Mouse (Mus musculus) thymus, postnatal 25 days (tissue): Measurements from ENCODE around the gene Vdr.

Experiments used
- DNase-seq: peaks from one replicate; pipeline ENCODE4 v3.0.0; 2022

Vdr gene

GRCm38 (mm10) chr15:97827401-97827800, 83.0 kb downstream of the Vdr start:
- no peak for DNase-seq

DNA sequence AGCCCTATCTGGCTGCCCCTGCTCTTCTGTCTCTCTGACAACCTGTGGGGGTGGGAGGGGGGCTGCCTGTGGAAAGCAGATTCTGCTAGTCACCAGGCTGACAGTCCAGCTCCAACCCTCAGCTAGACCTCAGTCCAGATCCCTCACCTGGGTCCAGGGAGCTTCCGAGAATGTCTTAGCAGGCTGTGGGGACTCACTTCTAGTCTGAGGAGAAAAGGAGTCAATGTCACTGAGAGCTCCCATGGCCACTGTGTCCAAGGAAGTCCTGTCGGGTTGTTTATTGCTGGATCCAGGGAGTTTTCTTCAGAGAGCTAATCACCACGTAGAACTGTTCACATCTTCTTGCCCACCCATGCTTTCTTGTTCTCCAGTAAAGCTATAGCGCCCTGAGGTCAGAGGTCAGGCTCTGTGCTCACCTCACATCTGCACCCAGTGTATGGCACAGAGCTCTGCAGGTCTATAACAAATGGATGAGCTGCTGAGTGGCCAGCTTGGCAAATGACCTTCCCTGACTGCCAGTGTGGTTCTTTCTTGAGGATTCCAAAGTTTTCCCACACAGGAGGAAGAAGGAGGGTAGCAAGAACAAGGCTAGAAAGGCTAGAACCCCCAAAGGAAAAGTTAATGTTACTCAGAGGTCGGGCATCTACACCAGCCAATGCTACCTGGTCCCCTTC, 83.7 kb downstream of the Vdr start:
- no peak for DNase-seq

DNA sequence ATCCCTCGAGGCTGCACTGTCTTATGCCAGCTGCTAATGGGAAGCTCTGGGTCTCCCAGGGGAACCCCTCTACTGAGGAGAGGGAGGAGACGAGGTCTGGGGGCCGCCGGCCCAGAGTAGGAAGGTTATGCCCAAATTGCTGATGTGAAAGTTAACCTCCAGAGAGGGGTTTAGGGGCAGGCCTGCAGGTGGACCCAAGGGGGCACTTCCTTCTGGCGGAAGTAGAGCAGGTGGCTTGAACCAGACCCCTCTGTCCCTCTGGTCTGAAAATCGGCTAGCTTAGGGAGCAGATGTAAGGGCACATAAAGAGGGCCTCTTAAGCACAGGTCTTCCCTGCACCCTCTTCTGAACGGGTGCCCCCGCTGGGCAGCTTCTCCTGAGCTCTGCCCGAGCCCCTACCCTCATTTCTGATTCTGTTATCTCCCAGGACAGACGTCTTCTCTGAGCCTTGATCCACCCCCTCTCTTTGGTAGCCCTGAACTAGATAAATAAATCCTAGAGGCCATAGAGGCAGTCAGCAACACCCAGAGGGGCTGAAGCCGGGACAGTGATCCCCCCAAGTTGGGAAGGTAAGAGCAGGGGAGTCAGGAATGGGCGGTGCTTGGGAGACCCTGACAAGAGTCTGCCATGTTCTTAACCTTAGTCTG, 84.4 kb downstream of the Vdr start:
- no peak for DNase-seq

DNA sequence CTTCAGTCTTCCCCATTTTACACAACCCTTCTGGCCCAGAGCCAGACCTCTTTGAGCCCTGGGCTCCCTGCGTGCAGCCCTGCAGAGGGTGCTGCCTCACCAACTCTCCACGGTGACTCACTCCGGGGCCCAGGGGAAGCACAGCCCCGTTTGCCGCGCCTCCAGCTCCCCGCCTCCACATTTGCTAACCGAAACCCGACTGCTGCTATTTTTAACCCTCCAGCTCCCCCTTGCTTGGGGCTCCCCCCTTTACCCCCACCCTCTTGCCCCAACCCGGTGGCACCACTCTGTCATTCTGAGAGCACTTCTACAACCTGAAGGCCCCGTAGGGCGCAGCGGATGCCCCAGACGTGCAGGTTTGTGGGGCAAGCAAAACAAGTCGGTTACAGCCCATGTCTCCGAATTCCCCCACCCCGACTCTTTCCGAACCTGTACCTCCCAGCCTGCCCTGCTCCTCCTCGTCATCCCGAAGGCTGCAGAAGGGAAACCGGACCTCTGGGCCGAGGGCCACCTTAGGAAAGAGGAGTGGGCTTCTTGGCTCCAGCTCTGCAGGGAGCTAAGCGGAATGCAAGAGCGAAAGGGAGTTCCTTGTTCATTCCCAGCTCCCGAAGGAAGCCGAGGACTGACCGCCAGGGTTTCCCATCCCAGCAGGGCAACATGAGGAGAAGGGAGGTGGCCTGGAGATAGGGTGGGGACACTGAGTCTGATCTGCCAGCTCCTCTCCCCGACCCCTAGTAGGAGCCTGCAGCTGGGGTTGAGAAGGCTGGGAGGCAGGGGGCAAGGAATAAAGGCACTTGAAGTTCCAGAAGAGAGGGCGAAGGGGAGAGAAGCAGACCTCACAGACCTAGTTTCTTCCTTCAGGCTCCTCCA, 85.1 kb downstream of the Vdr start:
- DNase-seq, result peak; percentile 94

GRCm38 (mm10) chr15:97824042-97824441, 86.4 kb downstream of the Vdr start:
- no peak for DNase-seq

- no peak for DNase-seq
These were observed 87.0 kb downstream of the Vdr start for GRCm38 (mm10) chr15:97823479-97823878.

DNA sequence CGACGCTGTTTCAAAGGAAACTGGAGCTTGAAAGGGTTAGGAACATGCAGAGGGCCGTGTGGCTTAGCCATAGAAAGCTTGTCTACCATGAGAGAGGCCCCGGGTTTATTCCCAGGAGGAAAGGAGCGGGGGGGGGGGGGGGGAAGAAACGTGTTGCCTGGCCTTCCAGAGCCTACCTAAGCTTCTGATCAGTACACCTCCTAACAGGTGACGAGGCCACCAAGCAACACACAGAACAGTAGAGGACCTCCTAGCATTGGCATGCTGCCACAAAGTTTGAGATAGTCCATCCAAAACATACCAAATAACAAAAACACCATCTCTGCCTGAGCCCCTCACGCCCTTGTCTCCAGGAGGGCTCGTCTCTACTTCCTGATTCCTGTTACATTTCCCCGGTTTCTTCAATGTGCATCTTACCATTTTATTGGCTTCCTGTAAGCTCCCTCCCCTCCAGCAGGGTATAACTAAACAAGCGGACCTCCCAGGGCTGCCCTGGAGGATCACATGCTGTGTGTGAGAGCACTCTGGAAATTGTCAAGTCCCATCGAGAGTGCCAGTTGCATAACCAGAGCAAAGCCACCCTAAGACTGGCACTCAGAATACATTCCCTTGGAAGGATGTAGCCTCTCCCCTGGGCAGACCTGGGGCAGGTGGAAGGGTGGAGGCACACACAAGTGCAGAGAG, 87.7 kb downstream of the Vdr start:
- no peak for DNase-seq

GRCm38 (mm10) chr15:97821983-97822363, 88.5 kb downstream of the Vdr start:
- DNase-seq, result peak; percentile 74

DNA sequence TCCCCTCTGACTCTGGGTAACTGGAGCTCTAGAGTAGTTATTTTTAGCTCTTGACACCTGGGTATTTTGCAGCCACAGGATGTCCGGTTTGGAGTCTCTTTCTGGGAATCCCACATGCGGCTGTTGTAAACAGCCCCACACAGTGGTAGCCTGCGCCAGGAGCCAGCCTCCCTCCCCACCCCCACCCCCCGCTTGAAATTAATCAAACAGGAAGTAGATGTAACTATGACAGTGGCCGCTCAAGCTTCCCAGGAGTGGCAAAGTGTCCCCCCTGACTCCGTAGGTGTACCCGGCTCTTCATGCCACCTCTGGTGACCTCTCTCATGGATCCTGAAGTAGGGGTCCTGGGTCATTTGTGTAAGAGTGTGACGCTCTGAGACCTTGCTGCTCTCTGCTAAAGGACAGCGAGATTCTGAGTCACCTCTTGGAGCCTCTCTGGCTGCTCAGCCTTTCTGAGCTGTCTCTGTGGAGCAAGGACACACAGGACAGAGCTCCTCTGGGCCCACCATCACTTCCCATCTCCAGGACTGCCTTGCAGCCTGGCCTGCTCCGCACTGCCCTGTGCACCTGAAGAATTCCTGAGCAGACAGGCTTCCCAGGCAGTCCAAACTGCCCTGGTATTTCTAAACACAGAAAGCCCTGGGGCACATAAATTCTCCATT, 89.0 kb downstream of the Vdr start:
- DNase-seq, result no peak

DNA sequence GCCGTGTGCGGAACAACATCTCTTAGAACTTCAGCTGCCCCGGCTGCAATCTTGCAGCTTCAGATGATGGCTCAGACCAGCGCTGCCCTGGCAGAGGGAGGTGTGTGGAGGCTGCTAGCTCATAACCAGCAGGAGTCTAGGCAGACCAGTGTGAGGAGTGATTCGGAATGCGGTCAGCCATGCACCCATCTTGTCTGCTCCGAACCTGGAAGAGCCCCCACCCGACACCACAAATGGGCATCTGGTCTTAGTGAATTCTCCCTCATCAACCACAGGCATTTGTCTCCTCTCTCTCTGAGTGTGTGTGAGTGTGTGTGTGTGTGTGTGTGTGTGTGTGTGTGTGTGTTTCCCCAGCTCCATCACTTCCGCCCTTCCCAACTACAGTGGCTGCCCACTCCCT, 90.5 kb downstream of the Vdr start:
- no peak for DNase-seq

- DNase-seq, result no peak
These were observed 94.0 kb downstream of the Vdr start for GRCm38 (mm10) chr15:97816199-97816994.

DNA sequence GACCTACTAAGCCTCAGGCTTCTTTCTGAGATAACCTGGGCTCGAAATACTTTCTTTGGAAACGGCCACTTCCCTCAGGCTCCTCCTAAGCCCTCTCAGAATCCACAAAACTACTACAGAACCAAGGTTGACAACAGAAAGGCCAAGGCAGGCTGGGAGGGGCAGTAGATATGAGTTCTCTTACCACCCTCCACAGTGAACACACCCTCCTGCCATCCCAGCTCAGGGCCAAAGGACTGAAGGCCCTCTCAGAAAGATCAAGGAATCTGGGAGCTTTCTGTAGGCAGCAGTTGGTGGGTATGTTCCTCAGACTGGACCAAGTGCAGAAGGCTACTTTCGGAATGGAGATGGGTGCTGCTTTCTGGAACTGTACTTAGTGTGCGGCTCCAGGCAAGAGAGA, 95.2 kb downstream of the Vdr start:
- DNase-seq, result no peak

DNA sequence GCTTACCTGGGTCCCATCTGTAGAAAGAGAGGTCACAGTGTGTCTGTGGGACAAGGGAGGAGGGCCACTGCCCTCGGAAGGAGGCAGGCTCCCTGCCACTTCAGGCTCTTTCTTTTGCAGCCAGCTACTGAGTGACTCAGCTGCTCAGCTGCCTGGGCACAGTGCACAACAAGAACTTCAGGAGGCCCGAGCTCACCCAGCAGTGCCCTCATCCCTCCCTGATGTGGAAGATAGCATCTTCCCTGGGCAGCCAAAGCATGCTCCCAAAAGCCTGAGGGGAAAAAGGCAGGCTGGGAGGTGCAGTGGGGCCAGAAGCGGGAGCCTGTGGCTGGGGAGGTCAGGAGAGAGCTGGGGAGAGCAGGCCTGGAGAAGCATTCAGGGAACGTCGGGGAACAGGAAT, 95.7 kb downstream of the Vdr start:
- no peak for DNase-seq

GRCm38 (mm10) chr15:97813452-97814204, 96.8 kb downstream of the Vdr start:
- DNase-seq, result no peak

DNA sequence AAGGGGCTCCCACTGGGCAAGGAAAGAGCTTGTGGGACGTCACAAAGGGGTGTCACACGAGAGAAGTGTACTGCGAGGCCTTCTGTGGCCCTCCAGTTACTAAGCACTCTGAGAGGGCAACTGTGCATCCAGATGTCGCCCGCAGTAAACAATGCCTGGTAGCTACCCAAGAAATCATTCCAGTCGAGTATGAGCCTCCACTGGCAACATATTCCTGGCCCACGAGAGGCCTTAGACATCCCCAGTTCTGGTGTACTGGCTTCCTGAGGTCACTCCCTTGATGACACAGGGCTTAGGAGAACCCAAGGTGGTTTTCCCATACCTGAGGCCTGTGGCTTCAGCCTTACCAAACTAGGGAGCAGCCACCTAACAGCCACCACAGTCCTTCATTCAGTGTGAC, 97.6 kb downstream of the Vdr start:
- DNase-seq, result no peak

- DNase-seq, result no peak
These were observed 98.3 kb downstream of the Vdr start for GRCm38 (mm10) chr15:97812126-97812525.

DNA sequence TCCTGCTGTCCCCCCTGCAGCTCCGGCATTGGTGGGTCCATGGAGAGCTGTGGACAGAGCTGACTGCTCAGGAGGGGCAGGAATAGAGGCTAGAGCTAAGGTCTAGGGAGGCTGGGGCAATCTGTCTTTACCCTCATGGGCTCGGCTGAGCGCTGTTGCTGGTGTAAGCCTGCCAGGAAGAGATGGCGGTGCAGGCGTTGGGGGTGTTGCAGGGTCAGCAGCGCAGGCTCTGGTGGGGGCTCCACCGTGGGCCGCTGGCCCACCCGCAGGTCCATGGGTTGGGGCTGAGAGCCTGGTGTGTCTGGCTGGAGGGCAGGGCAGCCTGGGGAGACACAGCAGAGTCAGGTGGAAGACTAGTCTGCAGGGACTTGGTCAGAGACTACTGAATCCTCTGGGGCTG, 99.1 kb downstream of the Vdr start:
- DNase-seq, result no peak

- no peak for DNase-seq
These were observed 100.0 kb downstream of the Vdr start for GRCm38 (mm10) chr15:97810399-97810798.

GRCm38 (mm10) chr15:97809942-97810341, 100.5 kb downstream of the Vdr start:
- DNase-seq, result no peak

DNA sequence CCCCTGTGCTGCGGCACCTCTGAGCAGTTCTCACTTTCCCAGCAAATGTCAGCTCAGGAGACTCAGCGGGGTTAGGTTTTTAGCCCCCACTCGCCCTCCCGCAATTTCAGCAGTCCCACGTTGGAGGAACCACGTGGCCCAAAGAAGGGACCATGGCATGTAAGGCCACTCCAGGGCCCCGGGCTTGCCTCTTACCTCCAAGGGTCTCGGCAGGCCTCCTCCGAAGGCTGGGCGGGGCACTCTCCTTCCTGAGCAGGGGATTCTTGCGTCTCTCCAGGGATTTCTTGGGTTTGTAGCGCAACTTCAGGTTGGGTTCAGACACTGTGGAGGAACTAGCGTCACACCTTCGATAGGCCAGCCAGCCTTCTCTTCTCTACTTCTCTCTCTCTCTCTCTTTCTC, 101.2 kb downstream of the Vdr start:
- no peak for DNase-seq

DNA sequence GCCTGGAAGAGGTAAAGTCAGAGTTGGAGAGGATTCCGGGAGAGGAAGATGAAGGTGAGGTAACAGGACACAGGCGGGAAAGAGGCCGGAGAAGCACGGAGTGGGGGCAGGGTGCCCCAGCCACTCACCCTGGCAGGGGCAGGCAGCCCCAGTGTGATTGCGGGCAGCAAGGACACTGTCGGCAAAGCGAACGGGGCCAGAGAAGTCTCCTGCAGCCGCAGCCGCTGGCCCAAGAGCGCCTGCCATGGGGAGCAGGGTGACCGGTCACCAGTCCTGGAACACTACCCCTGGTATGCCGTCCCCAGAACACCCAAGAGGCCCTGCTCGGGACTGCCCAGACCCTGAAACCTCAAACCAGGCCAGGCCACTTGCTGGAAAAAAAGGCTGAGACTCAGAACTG, 101.9 kb downstream of the Vdr start:
- DNase-seq, result no peak
